Mouse (Mus musculus): Measurements from ENCODE around the gene Zbtb12.

- TF ChIP-seq GATA1 (IDR thresholded peaks at IDR 0.05; ENCODE audit: low read length): no peak
- TF ChIP-seq TAL1 (IDR thresholded peaks at IDR 0.05; ENCODE audit: low read length): no peak
These were observed 40.5 kb upstream of the Zbtb12 start for GRCm38 (mm10) chr17:34838785-34839184.

Measured in erythroblast, embryonic 14.5 days (primary cell).